Comparison of ENCODE assay signal across 26 mouse cellular contexts in the genomic region with DNA sequence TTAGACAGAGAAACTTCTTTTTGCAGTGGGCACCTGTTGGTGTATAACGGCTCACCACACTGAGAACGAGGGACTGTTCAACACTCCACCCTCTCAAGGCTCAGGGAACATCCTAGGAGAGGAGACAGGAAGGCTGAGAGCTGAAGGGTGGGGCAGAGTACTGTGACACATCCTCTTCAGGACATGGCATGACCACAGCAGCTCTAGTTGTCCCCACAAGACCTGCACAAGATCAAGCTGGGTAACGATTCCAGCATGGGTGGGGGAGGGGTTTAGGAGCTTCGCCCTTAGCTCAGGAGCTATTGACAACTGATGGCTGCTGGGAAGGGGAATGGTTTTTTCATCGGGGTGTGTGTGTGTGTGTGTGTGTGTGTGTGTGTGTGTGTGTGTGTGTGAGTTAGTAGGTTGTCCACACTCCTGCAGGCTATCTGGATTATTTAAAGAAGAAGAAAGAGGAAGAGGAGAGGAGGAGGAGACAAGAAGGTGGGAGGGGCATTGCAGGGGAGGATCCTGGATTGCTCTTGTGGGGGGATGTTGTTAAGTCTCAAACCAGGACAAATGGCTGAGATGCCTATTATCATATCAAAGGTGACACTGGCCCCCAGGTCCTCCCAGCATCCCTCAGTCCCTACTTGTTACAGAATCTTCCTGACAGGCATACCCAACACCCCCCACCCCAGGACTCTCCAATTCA. TPM values are rescaled to one million over a fixed set of nuclear protein-coding genes. Genes with fewer than 3 reads are reported as not detected.
A peak's percentile ranks its signal among the peaks of the same experiment; 100 is the strongest.
DNase-seq lines count a peak whose midpoint lies in the region; ATAC-seq and TF ChIP-seq lines count a peak whose summit lies in the region.
"Had no signal": no experiment of that assay in that cellular context is flagged by ENCODE, and none has a peak within 500 bp of the region (broad histone marks: within the 10 kb centered on the region; RNA-seq: fewer than 3 reads in every experiment).

No protein-coding gene starts in this region.

- peak; percentile 31 for DNase-seq in heart, postnatal 4 days
- no peak for DNase-seq in heart, adult 18-20 months
- DNase-seq in 416B (ENCODE audit: low read depth): peak; percentile 82
- peak; percentile 69 for DNase-seq in MEL (ENCODE audit: low read depth, low spot score)
- no peak for DNase-seq in hindbrain, embryonic 14.5 days (ENCODE audit: low spot score)
- DNase-seq: adrenal gland, postnatal 10 days; cerebellum, adult 2 months; cerebellum, postnatal 36 days; gastrocnemius, postnatal 10 days; kidney, adult 8-10 months; kidney, postnatal 14 days; liver, embryonic 13.5 days; lung, embryonic 14.5 days; thymus, adult 18-20 months; thymus, postnatal 4 days had no signal

- 0 out of 4 replicates have a peak, but pooled peaks cover 0 to 1% of the 10 kb centered on the region in 2 experiments for H3K27me3 ChIP-seq in MEL (ENCODE audit: control insufficient read depth in 1 of 2, insufficient read depth in 2 of 2, low read length in 2 of 2)
- no peaks in the 10 kb centered on the region for H3K27me3 ChIP-seq in hindbrain, embryonic 14.5 days (ENCODE audit: control insufficient read depth, insufficient read depth, low read length)
- H3K27me3 ChIP-seq: forebrain, embryonic 15.5 days; hindbrain, embryonic 15.5 days; intestine, embryonic 15.5 days; liver, embryonic 13.5 days; neural tube, embryonic 15.5 days; Patski had no signal

- no peak for TF ChIP-seq CTCF in MEL (IDR thresholded peaks at IDR 0.05 in 2 of 3, conservative IDR thresholded peaks at IDR 0.05 in 1 of 3; ENCODE audit: control insufficient read depth in 1 of 3, insufficient read depth in 1 of 3, low read depth in 2 of 3, low read length in 3 of 3, poor library complexity in 1 of 3, severe bottlenecking in 1 of 3)

- H3K36me3 ChIP-seq in MEL (ENCODE audit: control insufficient read depth in 1 of 2, insufficient read depth in 2 of 2, low read length in 2 of 2): no peaks in the 10 kb centered on the region
- H3K36me3 ChIP-seq in hindbrain, embryonic 14.5 days (replicated peaks; ENCODE audit: control insufficient read depth, insufficient read depth): no peaks in the 10 kb centered on the region
- H3K36me3 ChIP-seq: forebrain, embryonic 15.5 days; hindbrain, embryonic 15.5 days; intestine, embryonic 15.5 days; liver, embryonic 13.5 days; midbrain, embryonic 12.5 days; neural tube, embryonic 15.5 days had no signal

- TF ChIP-seq EP300 in MEL (IDR thresholded peaks at IDR 0.05; ENCODE audit: low read depth in 1 of 2, low read length in 2 of 2): no peak

- WGBS in hindbrain, embryonic 14.5 days: 64% methylated on average over 5 of the region's 5 CpGs

- no peak overlapping the region for H3K4me2 ChIP-seq in hindbrain, embryonic 14.5 days (replicated peaks)
- H3K4me2 ChIP-seq: forebrain, embryonic 15.5 days; hindbrain, embryonic 15.5 days; intestine, embryonic 15.5 days; liver, embryonic 13.5 days; lung, embryonic 14.5 days; midbrain, embryonic 12.5 days; neural tube, embryonic 15.5 days had no signal

- H3K4me3 ChIP-seq in MEL (ENCODE audit: control insufficient read depth in 1 of 2, insufficient read depth in 1 of 2, low read depth in 2 of 2, low read length in 2 of 2): peak overlapping the region; percentile 28 to 32; a peak in 2 of 4 replicates
- H3K4me3 ChIP-seq in hindbrain, embryonic 14.5 days (replicated peaks; ENCODE audit: low read length): no peak overlapping the region
- H3K4me3 ChIP-seq: forebrain, embryonic 15.5 days; hindbrain, embryonic 15.5 days; intestine, embryonic 15.5 days; layer of hippocampus, adult 2 months; liver, embryonic 13.5 days; midbrain, embryonic 12.5 days; neural tube, embryonic 15.5 days had no signal

- no peak for TF ChIP-seq RAD21 in MEL (IDR thresholded peaks at IDR 0.05; ENCODE audit: low read depth, low read length)

- TF ChIP-seq POLR2A in MEL (IDR thresholded peaks at IDR 0.05; ENCODE audit: control insufficient read depth in 1 of 2, insufficient read depth in 1 of 2, low read depth in 1 of 2, low read length in 2 of 2, poor library complexity in 1 of 2): no peak

- ATAC-seq in megakaryocyte, adult 5-6 weeks (ENCODE audit: poor library complexity, severe bottlenecking): peak; percentile 74
- no peak for ATAC-seq in frontal cortex, adult (ENCODE audit: low TSS enrichment)
- no peak for ATAC-seq in hindbrain, embryonic 14.5 days (ENCODE audit: low FRiP score)
- ATAC-seq: forebrain, embryonic 15.5 days; intestine, embryonic 15.5 days; Patski had no signal

- H3K9me3 ChIP-seq in MEL (replicated peaks; ENCODE audit: insufficient read depth, low read length): no peaks in the 10 kb centered on the region
- no peaks in the 10 kb centered on the region for H3K9me3 ChIP-seq in hindbrain, embryonic 14.5 days (ENCODE audit: control insufficient read depth, low read length)
- H3K9me3 ChIP-seq: forebrain, embryonic 15.5 days; hindbrain, embryonic 15.5 days; intestine, embryonic 15.5 days; liver, embryonic 13.5 days; midbrain, embryonic 12.5 days; neural tube, embryonic 15.5 days had no signal

- H3K79me2 ChIP-seq in MEL (ENCODE audit: control insufficient read depth, insufficient read depth, low read length, poor library complexity): no peaks in the 10 kb centered on the region

- H3K4me1 ChIP-seq in MEL (ENCODE audit: control insufficient read depth in 1 of 2, insufficient read depth in 2 of 2, low read length in 2 of 2): peaks cover 0 to 13% of the 10 kb centered on the region in 2 experiments; a peak in 2 of 4 replicates
- H3K4me1 ChIP-seq in hindbrain, embryonic 14.5 days (replicated peaks; ENCODE audit: control insufficient read depth, insufficient read depth, low read length): 0 out of 2 replicates have a peak, but pooled peaks cover 10% of the 10 kb centered on the region
- H3K4me1 ChIP-seq: hindbrain, embryonic 15.5 days; liver, embryonic 13.5 days; neural tube, embryonic 15.5 days had no signal

- no peak overlapping the region for H3K27ac ChIP-seq in MEL (ENCODE audit: control insufficient read depth, low read depth, low read length)
- no peak overlapping the region for H3K27ac ChIP-seq in hindbrain, embryonic 14.5 days
- H3K27ac ChIP-seq: forebrain, embryonic 15.5 days; hindbrain, embryonic 15.5 days; intestine, embryonic 15.5 days; layer of hippocampus, adult 2 months; liver, embryonic 13.5 days; macrophage; midbrain, embryonic 12.5 days; neural tube, embryonic 15.5 days had no signal

- peak overlapping the region; percentile 19; the same call in 1 of the 2 replicates for H3K9ac ChIP-seq in MEL (ENCODE audit: control insufficient read depth, low read depth, low read length, poor library complexity, severe bottlenecking)
- H3K9ac ChIP-seq in hindbrain, embryonic 14.5 days: no peak overlapping the region
- H3K9ac ChIP-seq: forebrain, embryonic 15.5 days; hindbrain, embryonic 15.5 days; intestine, embryonic 15.5 days; liver, embryonic 13.5 days; lung, embryonic 14.5 days; midbrain, embryonic 12.5 days; neural tube, embryonic 15.5 days had no signal

TF ChIP-seq in MEL, 35 proteins besides CTCF, POLR2A, EP300 and RAD21:
- TF ChIP-seq MYC (IDR thresholded peaks at IDR 0.05; ENCODE audit: low read depth, low read length) (no peak), POLR2AphosphoS5 (IDR thresholded peaks at IDR 0.05; ENCODE audit: borderline replicate concordance, low read depth, low read length) (no peak), ZNF384 (IDR thresholded peaks at IDR 0.05; ENCODE audit: low read depth, low read length) (no peak), SIN3A (IDR thresholded peaks at IDR 0.05; ENCODE audit: low read length) (no peak), MAX (IDR thresholded peaks at IDR 0.05; ENCODE audit: low read length) (no peak), NELFE (IDR thresholded peaks at IDR 0.05; ENCODE audit: low read depth, low read length) (no peak), USF1 (IDR thresholded peaks at IDR 0.05; ENCODE audit: low read depth, low read length) (no peak), E2F4 (IDR thresholded peaks at IDR 0.05; ENCODE audit: borderline replicate concordance, low read depth, low read length) (no peak), TCF12 (IDR thresholded peaks at IDR 0.05; ENCODE audit: low read depth, low read length) (no peak), JUND (IDR thresholded peaks at IDR 0.05; ENCODE audit: low read depth, low read length) (no peak), GABPA (IDR thresholded peaks at IDR 0.05; ENCODE audit: low read depth, low read length) (no peak), RCOR1 (IDR thresholded peaks at IDR 0.05; ENCODE audit: low read depth, low read length) (no peak), ZC3H11A (IDR thresholded peaks at IDR 0.05; ENCODE audit: low read depth, low read length) (no peak), MAZ (IDR thresholded peaks at IDR 0.05; ENCODE audit: low read depth, low read length) (no peak)

RNA-seq across cellular contexts. Expression of gene Slc1a7, which starts 1.6 kb away (rescaled TPM):
- total RNA-seq in heart, postnatal 4 days (2021): not detected
- under 1 TPM in 1 of 2 experiments, not detected in 1; 0.10 TPM for total RNA-seq in heart, adult 18-20 months (2021)
- total RNA-seq in MEL (2012; rRNA removed): not detected in 2 replicates
- polyA plus RNA-seq in MEL (2012; ENCODE audit: insufficient read depth in 1 of 2, insufficient read length in 2 of 2, low read depth in 1 of 2, low replicate concordance in 2 of 2, missing spikeins in 1 of 2): under 1 TPM in 1 of 2 experiments, not detected in 1; 0.68 TPM
- total RNA-seq in megakaryocyte, adult 5-6 weeks (2015): not detected in 2 replicates
- not detected in 2 replicates for total RNA-seq in megakaryocyte, adult 5-6 weeks (2017)
- 0.08 TPM in 1 of 2 replicates, not detected in the other for polyA plus RNA-seq in hindbrain, embryonic 14.5 days (2014; fragmentation: Nextera tagmentation; extraction: Ambion mirVana)
- total RNA-seq: gastrocnemius, postnatal 10 days; layer of hippocampus, adult 2 months had no signal
- polyA plus RNA-seq: heart, embryonic 14.5 days; liver, embryonic 13.5 days; macrophage; midbrain, embryonic 12.5 days; neural tube, embryonic 15.5 days had no signal

RNA-seq across cellular contexts. Expression of gene Cpt2, which starts 43.2 kb away (rescaled TPM):
- 100 to 1,000 TPM; 140 to 144 TPM for total RNA-seq in heart, postnatal 4 days (2021)
- 100 to 1,000 TPM; 298 to 310 TPM for total RNA-seq in heart, adult 18-20 months (2021)
- 14.0 and 16.1 TPM in 2 replicates for total RNA-seq in MEL (2012; rRNA removed)
- polyA plus RNA-seq in MEL (2012; ENCODE audit: insufficient read depth in 1 of 2, insufficient read length in 2 of 2, low read depth in 1 of 2, low replicate concordance in 2 of 2, missing spikeins in 1 of 2): 10 to 100 TPM in 1 of 2 experiments, not detected in 1; 37.6 TPM
- 19.3 and 24.5 TPM in 2 replicates for total RNA-seq in megakaryocyte, adult 5-6 weeks (2015)
- 16.7 and 26.7 TPM in 2 replicates for total RNA-seq in megakaryocyte, adult 5-6 weeks (2017)
- 18.4 and 19.4 TPM in 2 replicates for polyA plus RNA-seq in hindbrain, embryonic 14.5 days (2014; fragmentation: Nextera tagmentation; extraction: Ambion mirVana)

Comparison
In these comparisons a context has a peak if more than half of its experiments do, and no peak if none do; other contexts are left out.
1. DNase-seq: peak in heart, postnatal 4 days (single experiment), 416B (single experiment) and MEL (single experiment); none in heart, adult 18-20 months (0 of 2) and hindbrain, embryonic 14.5 days (single experiment).